ENCODE assay signal across 8 mouse cellular contexts in the genomic region with DNA sequence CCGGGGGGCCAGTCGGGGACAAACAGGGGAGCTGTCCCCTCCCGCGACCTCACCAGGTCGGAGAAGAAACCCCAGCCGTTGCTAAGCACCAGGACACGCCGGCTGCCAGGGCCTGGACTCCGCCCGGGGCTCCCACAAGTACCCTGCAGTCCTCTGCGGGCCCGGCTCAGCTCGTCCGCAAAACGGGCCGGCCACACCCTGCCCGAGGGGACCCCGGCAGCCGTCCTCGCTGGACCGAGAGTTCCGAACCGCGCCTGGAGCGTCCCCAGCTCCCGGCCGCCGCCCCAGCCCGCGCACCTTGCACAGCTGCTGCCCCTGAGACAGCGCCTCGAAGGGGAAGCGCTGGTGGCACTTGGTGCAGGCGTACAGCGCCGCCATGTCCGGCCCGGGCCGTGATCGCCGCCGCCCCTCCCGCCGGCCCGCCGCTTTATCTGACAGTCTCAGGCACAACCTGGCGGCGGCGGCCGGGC. TPM values are rescaled to one million over a fixed set of nuclear protein-coding genes. Genes with fewer than 3 reads are reported as not detected.
DNase-seq lines count a peak whose midpoint lies in the region; ATAC-seq lines count a peak whose summit lies in the region.

No protein-coding gene starts in this region.

- no peaks in the 10 kb centered on the region for H3K27me3 ChIP-seq in neural tube, embryonic 11.5 days (ENCODE audit: control insufficient read depth, insufficient read depth, low read length)
- H3K27me3 ChIP-seq in forebrain, embryonic 15.5 days, result no peaks in the 10 kb centered on the region
- no peaks in the 10 kb centered on the region for H3K27me3 ChIP-seq in midbrain, embryonic 10.5 days (ENCODE audit: low read depth, poor library complexity, severe bottlenecking)

- H3K4me3 ChIP-seq in neural tube, embryonic 11.5 days (ENCODE audit: low read depth, low read length), result peak overlapping the region; percentile 93
- peak overlapping the region; percentile 92 for H3K4me3 ChIP-seq in brown adipose tissue, adult 24 weeks (ENCODE audit: insufficient read depth, low read depth, low read length)
- H3K4me3 ChIP-seq in forebrain, embryonic 15.5 days, result peak overlapping the region; percentile 87
- peak overlapping the region; percentile 97 for H3K4me3 ChIP-seq in midbrain, embryonic 10.5 days

- ATAC-seq in neural tube, embryonic 11.5 days (ENCODE audit: insufficient read depth, low FRiP score, low TSS enrichment), result peak; percentile 69; the same call in 1 of the 2 replicates
- ATAC-seq in forebrain, embryonic 15.5 days (replicated peaks), result no peak; the same call in 1 of the 2 replicates

- DNase-seq in neural tube, embryonic 11.5 days (ENCODE audit: low spot score), result peak; percentile 59
- no peak for DNase-seq in neural tube, embryonic 10.5 days (ENCODE audit: extremely low spot score, low spot score)
- peak; percentile 45 to 71 for DNase-seq in kidney, postnatal 36 days
- no peak for DNase-seq in midbrain, embryonic 10.5 days (ENCODE audit: low spot score)
- no peak for DNase-seq in thymus, postnatal 10 days (ENCODE audit: low spot score in 2 of 2)
- no peak for DNase-seq in thymus, postnatal 36 days

- H3K4me2 ChIP-seq in neural tube, embryonic 11.5 days (ENCODE audit: low read depth), result peak overlapping the region; percentile 73
- peak overlapping the region; percentile 71 for H3K4me2 ChIP-seq in forebrain, embryonic 15.5 days (replicated peaks)

- H3K36me3 ChIP-seq in neural tube, embryonic 11.5 days (ENCODE audit: control insufficient read depth, insufficient read depth, low read length), result no peaks in the 10 kb centered on the region
- peaks cover 8% of the 10 kb centered on the region for H3K36me3 ChIP-seq in forebrain, embryonic 15.5 days
- peaks cover 29% of the 10 kb centered on the region for H3K36me3 ChIP-seq in midbrain, embryonic 10.5 days

- H3K4me1 ChIP-seq in neural tube, embryonic 11.5 days (ENCODE audit: control insufficient read depth, insufficient read depth, low read length), result 0 out of 2 replicates have a peak, but pooled peaks cover 6% of the 10 kb centered on the region
- H3K4me1 ChIP-seq in brown adipose tissue, adult 24 weeks (ENCODE audit: control insufficient read depth, insufficient read depth, insufficient read length, low read length), result peaks cover 3% of the 10 kb centered on the region; the same call in 1 of the 2 replicates
- H3K4me1 ChIP-seq in forebrain, embryonic 15.5 days, result peaks cover 12% of the 10 kb centered on the region
- peaks cover 34% of the 10 kb centered on the region for H3K4me1 ChIP-seq in midbrain, embryonic 10.5 days

- H3K9ac ChIP-seq in neural tube, embryonic 11.5 days (ENCODE audit: low read length), result peak overlapping the region; percentile 87
- peak overlapping the region; percentile 92 for H3K9ac ChIP-seq in forebrain, embryonic 15.5 days (replicated peaks)

- 0% methylated on average over 49 of the region's 50 CpGs for WGBS in neural tube, embryonic 11.5 days
- WGBS in forebrain, embryonic 15.5 days, result 0% methylated on average over 40 of the region's 50 CpGs
- WGBS in midbrain, embryonic 10.5 days, result under 1% methylated on average over 50 of the region's 50 CpGs

- peak overlapping the region; percentile 87 for H3K27ac ChIP-seq in neural tube, embryonic 11.5 days (ENCODE audit: low read depth, low read length)
- peak overlapping the region; percentile 88 for H3K27ac ChIP-seq in brown adipose tissue, adult 24 weeks (replicated peaks; ENCODE audit: low read depth, low read length)
- peak overlapping the region; percentile 84 for H3K27ac ChIP-seq in forebrain, embryonic 15.5 days (replicated peaks)
- peak overlapping the region; percentile 92 for H3K27ac ChIP-seq in midbrain, embryonic 10.5 days (replicated peaks)

- H3K9me3 ChIP-seq in neural tube, embryonic 11.5 days (ENCODE audit: control insufficient read depth, low read length), result no peaks in the 10 kb centered on the region
- no peaks in the 10 kb centered on the region for H3K9me3 ChIP-seq in forebrain, embryonic 15.5 days
- no peaks in the 10 kb centered on the region for H3K9me3 ChIP-seq in midbrain, embryonic 10.5 days (replicated peaks)

RNA-seq across cellular contexts. Expression of gene Fam76a, which starts 0.3 kb away (rescaled TPM):
- polyA plus RNA-seq in neural tube, embryonic 11.5 days (2014; fragmentation: Nextera tagmentation; extraction: Ambion mirVana), result 28.2 and 28.4 TPM in 2 replicates
- polyA plus RNA-seq in brown adipose tissue, adult 24 weeks (2012; ENCODE audit: insufficient read depth, insufficient read length, missing spikeins), result 15.7 and 17.8 TPM in 2 replicates
- polyA plus RNA-seq in forebrain, embryonic 15.5 days (2015; fragmentation: Nextera tagmentation; extraction: Ambion mirVana), result 51.2 and 52.4 TPM in 2 replicates
- polyA plus RNA-seq in midbrain, embryonic 10.5 days (2016; fragmentation: Nextera tagmentation; extraction: Ambion mirVana), result 34.7 and 35.5 TPM in 2 replicates

RNA-seq across cellular contexts. Expression of gene Stx12, which starts 37.8 kb away (rescaled TPM):
- polyA plus RNA-seq in neural tube, embryonic 11.5 days (2014; fragmentation: Nextera tagmentation; extraction: Ambion mirVana), result 96.1 and 103 TPM in 2 replicates
- polyA plus RNA-seq in brown adipose tissue, adult 24 weeks (2012; ENCODE audit: insufficient read depth, insufficient read length, missing spikeins), result 53.6 and 63.8 TPM in 2 replicates
- polyA plus RNA-seq in forebrain, embryonic 15.5 days (2015; fragmentation: Nextera tagmentation; extraction: Ambion mirVana), result 146 and 158 TPM in 2 replicates
- 61.5 and 72.5 TPM in 2 replicates for polyA plus RNA-seq in midbrain, embryonic 10.5 days (2016; fragmentation: Nextera tagmentation; extraction: Ambion mirVana)

RNA-seq across cellular contexts. Expression of gene Fgr, which starts 51.8 kb away (rescaled TPM):
- polyA plus RNA-seq in neural tube, embryonic 11.5 days (2014; fragmentation: Nextera tagmentation; extraction: Ambion mirVana), result 0.09 and 0.24 TPM in 2 replicates
- 0.55 TPM in 1 of 2 replicates, not detected in the other for polyA plus RNA-seq in brown adipose tissue, adult 24 weeks (2012; ENCODE audit: insufficient read depth, insufficient read length, missing spikeins)
- polyA plus RNA-seq in forebrain, embryonic 15.5 days (2015; fragmentation: Nextera tagmentation; extraction: Ambion mirVana), result 0.06 TPM in 1 of 2 replicates, not detected in the other
- 0.05 and 0.10 TPM in 2 replicates for polyA plus RNA-seq in midbrain, embryonic 10.5 days (2016; fragmentation: Nextera tagmentation; extraction: Ambion mirVana)

Comparison
In these comparisons a context has a peak if more than half of its experiments do, and no peak if none do; other contexts are left out.
1. DNase-seq: peak in neural tube, embryonic 11.5 days (single experiment) and kidney, postnatal 36 days (2 of 2); none in neural tube, embryonic 10.5 days (single experiment), midbrain, embryonic 10.5 days (single experiment), thymus, postnatal 10 days (0 of 2) and thymus, postnatal 36 days (0 of 2).
2. Peak in every context shown above with its lines, with median percentiles within 50 percentile points of each other: H3K27ac ChIP-seq and H3K4me3 ChIP-seq.